Mouse (Mus musculus): ENCODE measurements around the gene Vmn2r94.

The Vmn2r94 gene

DNA sequence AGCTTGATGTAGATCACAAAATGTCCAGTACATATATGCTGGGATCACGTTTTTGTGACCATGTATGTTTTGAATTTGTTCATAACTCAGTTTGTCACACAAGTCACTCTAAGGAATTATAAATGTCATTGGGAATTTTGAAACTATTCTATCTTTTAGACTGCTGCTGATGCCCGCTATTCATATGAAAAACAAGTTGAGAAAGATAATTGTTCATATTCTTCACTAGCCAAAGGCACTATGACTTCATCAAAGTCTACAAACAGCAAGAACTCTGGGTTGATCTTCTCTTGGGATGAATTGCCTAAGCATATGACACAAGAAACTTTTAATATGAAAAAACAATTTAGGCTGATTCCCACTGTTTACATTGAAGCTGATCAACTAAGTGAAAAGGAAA is at the start of gene Vmn2r94:
Gene Vmn2r94 (minus strand): TSS at position 101 of the 400 bp plus-strand sequence.
- DNase-seq (ENCODE audit: low spot score in 2 of 2) = no peak

DNA sequence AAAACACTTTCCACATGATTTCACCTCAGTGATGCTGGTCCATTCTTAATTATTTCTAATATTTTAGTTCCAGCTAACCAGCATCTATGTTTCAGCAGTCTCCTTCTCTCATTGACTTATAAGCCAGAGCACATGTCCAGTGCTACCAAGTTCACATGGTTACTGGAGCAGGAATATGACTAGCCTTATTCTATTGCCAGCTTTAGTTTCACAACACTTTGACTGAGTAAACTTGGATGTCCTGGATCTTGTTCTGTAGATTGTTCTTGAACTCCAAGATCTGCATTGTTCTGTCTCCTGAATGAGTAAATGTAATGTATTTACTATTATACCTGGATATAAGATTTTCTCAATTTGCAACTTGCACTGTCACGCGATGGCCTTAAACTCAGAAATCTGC is 45.5 kb upstream of the Vmn2r94 start:
- DNase-seq (ENCODE audit: low spot score in 2 of 2) = no peak

DNA sequence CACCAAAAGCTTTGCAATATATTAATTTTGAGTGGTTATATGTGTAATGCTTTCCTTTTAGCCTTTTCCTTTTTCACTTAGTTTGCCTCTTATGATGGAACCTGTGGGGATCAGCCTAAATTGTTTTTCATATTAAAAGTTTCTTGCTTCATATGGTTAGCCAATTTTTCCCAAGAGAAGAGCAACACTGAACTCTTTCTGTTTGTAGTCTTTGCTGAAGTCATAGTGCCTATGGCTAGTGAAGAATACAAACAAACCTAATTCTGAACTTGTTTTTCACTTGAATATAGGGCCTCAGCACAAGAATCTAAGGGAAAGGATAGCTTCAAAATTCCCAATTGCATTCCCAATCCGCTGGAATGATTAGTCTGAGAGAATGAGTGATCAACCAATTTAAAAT is 20.2 kb upstream of the Vmn2r94 start, which contains the start of gene Vmn2r93:
Gene Vmn2r93 (plus strand): TSS at position 301 of the 400 bp plus-strand sequence.
- DNase-seq (ENCODE audit: low spot score in 2 of 2) = no peak

- DNase-seq (ENCODE audit: low spot score in 2 of 2) = no peak
Measured at GRCm38 (mm10) chr17:18236931-18237330, 40.6 kb downstream of the Vmn2r94 start.

DNA sequence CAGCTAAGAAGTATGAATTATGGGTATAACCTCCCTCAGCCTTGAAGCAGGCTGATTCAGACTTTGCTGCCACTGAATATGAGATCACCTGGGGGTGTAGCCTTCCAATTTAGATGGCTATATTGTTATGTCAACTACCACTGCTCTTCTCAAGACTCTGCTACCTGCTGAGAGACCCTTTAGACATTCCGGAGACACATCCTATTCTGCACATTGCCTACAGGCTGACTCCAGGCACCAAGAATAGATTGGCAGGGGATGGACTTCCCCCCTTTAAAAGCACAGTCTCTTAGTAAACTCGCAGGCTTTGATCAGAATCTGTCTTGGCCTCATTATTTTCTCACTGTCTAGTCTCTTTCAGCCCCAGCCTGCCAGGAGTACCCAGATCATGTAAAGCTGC is 45.6 kb downstream of the Vmn2r94 start:
- no peak for DNase-seq (ENCODE audit: low spot score in 2 of 2)

DNA sequence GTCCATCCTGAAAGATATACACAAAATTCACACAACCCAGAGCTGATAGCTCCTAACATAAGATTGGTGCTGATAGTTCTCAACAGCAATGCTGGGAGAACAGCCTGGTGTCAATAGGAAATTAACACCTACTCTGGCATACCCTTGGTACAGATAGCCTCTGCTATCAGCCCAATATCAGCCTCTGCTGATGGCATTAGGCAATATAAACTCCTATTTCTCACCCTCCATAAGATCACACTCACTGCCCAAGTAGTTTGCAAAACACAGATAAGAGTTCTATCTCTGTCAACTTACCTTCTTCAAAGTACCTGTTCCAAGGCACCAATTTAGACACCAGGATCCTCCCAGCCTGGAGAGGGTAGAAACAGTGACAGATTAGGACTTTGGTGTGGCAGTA is 56.3 kb downstream of the Vmn2r94 start:
- DNase-seq (ENCODE audit: low spot score in 2 of 2) = no peak

Measured in frontal cortex, postnatal 10 days (tissue).